ENCODE assay signal across 20 mouse cellular contexts in genomic region chr10:62892549-62893232, GRCm38 (mm10). TPM values are rescaled to one million over a fixed set of nuclear protein-coding genes. Genes with fewer than 3 reads are reported as not detected.
DNase-seq lines count a peak whose midpoint lies in the region; ATAC-seq and TF ChIP-seq lines count a peak whose summit lies in the region.
"Had no signal": no experiment of that assay in that cellular context is flagged by ENCODE, and none has a peak within 500 bp of the region (broad histone marks: within the 10 kb centered on the region; RNA-seq: fewer than 3 reads in every experiment).

No protein-coding gene starts in this region.

- TF ChIP-seq CTCF in ES-Bruce4 (IDR thresholded peaks at IDR 0.05; ENCODE audit: low read depth, low read length): no peak

- 30% methylated on average over 4 of the region's 4 CpGs for WGBS in kidney, embryonic 16.5 days
- 31% methylated on average over 4 of the region's 4 CpGs for WGBS in forebrain, embryonic 16.5 days

- peak overlapping the region; percentile 100 for H3K27ac ChIP-seq in ES-Bruce4 (ENCODE audit: insufficient read depth, low read length)
- H3K27ac ChIP-seq in kidney, embryonic 16.5 days (ENCODE audit: low read length): no peak overlapping the region
- H3K27ac ChIP-seq in forebrain, embryonic 16.5 days (ENCODE audit: low read length): no peak overlapping the region
- H3K27ac ChIP-seq: embryonic facial prominence, embryonic 13.5 days; forebrain, embryonic 13.5 days; heart, embryonic 13.5 days; hindbrain, embryonic 15.5 days had no signal

- H3K4me2 ChIP-seq in kidney, embryonic 16.5 days (replicated peaks; ENCODE audit: low read depth, low read length): no peak overlapping the region
- H3K4me2 ChIP-seq in forebrain, embryonic 16.5 days (ENCODE audit: low read length): no peak overlapping the region
- H3K4me2 ChIP-seq: embryonic facial prominence, embryonic 13.5 days; forebrain, embryonic 13.5 days; heart, embryonic 13.5 days; hindbrain, embryonic 15.5 days had no signal

- DNase-seq in 3T3-L1 (ENCODE audit: low read depth, low spot score) (peak; percentile 13), R1 (ENCODE audit: low read depth, low spot score) (peak; percentile 99)
- no peak for DNase-seq in lung, adult 18-20 months
- DNase-seq: adrenal gland, postnatal 14 days; cerebellum, adult 18-20 months; cerebellum, adult 9-11 months; cerebellum, postnatal 36 days; gastrocnemius, postnatal 10 days; heart, postnatal 36 days had no signal

- no peak for TF ChIP-seq POLR2A in ES-Bruce4 (IDR thresholded peaks at IDR 0.05; ENCODE audit: insufficient read depth, low read length)

- H3K27me3 ChIP-seq in ES-Bruce4 (ENCODE audit: control insufficient read depth, insufficient read depth, low read length, poor library complexity, severe bottlenecking): no peaks in the 10 kb centered on the region
- no peaks in the 10 kb centered on the region for H3K27me3 ChIP-seq in kidney, embryonic 16.5 days (ENCODE audit: insufficient read depth, low read length)
- H3K27me3 ChIP-seq in forebrain, embryonic 16.5 days (replicated peaks; ENCODE audit: control insufficient read depth, insufficient read depth, low read length): no peaks in the 10 kb centered on the region
- H3K27me3 ChIP-seq: embryonic facial prominence, embryonic 13.5 days; forebrain, embryonic 13.5 days; heart, embryonic 13.5 days; hindbrain, embryonic 15.5 days had no signal

- no peaks in the 10 kb centered on the region for H3K9me3 ChIP-seq in ES-Bruce4 (replicated peaks; ENCODE audit: control insufficient read depth, insufficient read depth, low read length, poor library complexity, severe bottlenecking)
- H3K9me3 ChIP-seq in kidney, embryonic 16.5 days (ENCODE audit: low read length): no peaks in the 10 kb centered on the region
- no peaks in the 10 kb centered on the region for H3K9me3 ChIP-seq in forebrain, embryonic 16.5 days (ENCODE audit: control insufficient read depth, low read length)
- H3K9me3 ChIP-seq: embryonic facial prominence, embryonic 13.5 days; forebrain, embryonic 13.5 days; heart, embryonic 13.5 days; hindbrain, embryonic 15.5 days had no signal

- H3K36me3 ChIP-seq in ES-Bruce4 (ENCODE audit: control insufficient read depth, insufficient read depth, low read length, poor library complexity, severe bottlenecking): peaks cover 17% of the 10 kb centered on the region
- no peaks in the 10 kb centered on the region for H3K36me3 ChIP-seq in kidney, embryonic 16.5 days (ENCODE audit: insufficient read depth, low read length)
- H3K36me3 ChIP-seq in forebrain, embryonic 16.5 days (ENCODE audit: control insufficient read depth, insufficient read depth): no peaks in the 10 kb centered on the region
- H3K36me3 ChIP-seq: embryonic facial prominence, embryonic 13.5 days; heart, embryonic 13.5 days; hindbrain, embryonic 15.5 days had no signal

- H3K9ac ChIP-seq in ES-Bruce4 (ENCODE audit: low read depth, poor library complexity, severe bottlenecking): peak overlapping the region; percentile 90
- no peak overlapping the region for H3K9ac ChIP-seq in kidney, embryonic 16.5 days (replicated peaks; ENCODE audit: low read length)
- H3K9ac ChIP-seq in forebrain, embryonic 16.5 days (replicated peaks; ENCODE audit: low read depth, low read length): no peak overlapping the region
- H3K9ac ChIP-seq: embryonic facial prominence, embryonic 13.5 days; forebrain, embryonic 13.5 days; heart, embryonic 13.5 days; hindbrain, embryonic 15.5 days had no signal

- TF ChIP-seq EP300 in ES-Bruce4 (IDR thresholded peaks at IDR 0.05; ENCODE audit: insufficient read depth, low read depth, low read length): peak; percentile 72; the same call in 1 of the 2 replicates

- ATAC-seq in granulocyte monocyte progenitor cell, adult 5-6 weeks (replicated peaks; ENCODE audit: poor library complexity, severe bottlenecking): peak; percentile 60; the same call in 1 of the 2 replicates
- ATAC-seq in kidney, embryonic 16.5 days (ENCODE audit: low FRiP score, low TSS enrichment): no peak
- ATAC-seq in megakaryocyte progenitor cell, adult 5-6 weeks (replicated peaks; ENCODE audit: poor library complexity): no peak
- ATAC-seq in forebrain, embryonic 16.5 days: no peak
- ATAC-seq: activated CD4-positive, CD25-positive, alpha-beta regulatory T cell, adult 4 months; forebrain, embryonic 13.5 days; intestine, embryonic 16.5 days had no signal

- H3K4me1 ChIP-seq in ES-Bruce4 (ENCODE audit: control insufficient read depth, insufficient read depth, low read length): no peaks in the 10 kb centered on the region
- H3K4me1 ChIP-seq in kidney, embryonic 16.5 days (ENCODE audit: insufficient read depth, low read length): no peaks in the 10 kb centered on the region
- H3K4me1 ChIP-seq in forebrain, embryonic 16.5 days (replicated peaks; ENCODE audit: control insufficient read depth, insufficient read depth, low read length): no peaks in the 10 kb centered on the region
- H3K4me1 ChIP-seq: embryonic facial prominence, embryonic 13.5 days; forebrain, embryonic 13.5 days; heart, embryonic 13.5 days; hindbrain, embryonic 15.5 days had no signal

- H3K4me3 ChIP-seq in ES-Bruce4 (ENCODE audit: low read depth, low read length): peak overlapping the region; percentile 100
- H3K4me3 ChIP-seq in kidney, embryonic 16.5 days (ENCODE audit: low read length): no peak overlapping the region
- no peak overlapping the region for H3K4me3 ChIP-seq in forebrain, embryonic 16.5 days (replicated peaks; ENCODE audit: low read length)
- H3K4me3 ChIP-seq: embryonic facial prominence, embryonic 13.5 days; forebrain, embryonic 13.5 days; heart, embryonic 13.5 days; hindbrain, embryonic 15.5 days had no signal

RNA-seq across cellular contexts. Expression of gene Tet1, which starts 16.1 kb away (rescaled TPM):
- 231 and 239 TPM in 2 replicates for polyA plus RNA-seq in ES-Bruce4 (2011; ENCODE audit: insufficient read depth, insufficient read length, low read depth, missing spikeins)
- 12.8 and 21.1 TPM in 2 replicates for total RNA-seq in granulocyte monocyte progenitor cell, adult 5-6 weeks (2014; fragmentation: Nextera tagmentation)
- total RNA-seq in granulocyte monocyte progenitor cell, adult 5-6 weeks (2017): 7.5 and 8.6 TPM in 2 replicates
- 23.4 and 28.4 TPM in 2 replicates for polyA plus RNA-seq in kidney, embryonic 16.5 days (2015; fragmentation: Nextera tagmentation; extraction: Ambion mirVana)
- 12.1 and 17.9 TPM in 2 replicates for total RNA-seq in megakaryocyte progenitor cell, adult 5-6 weeks (2015)
- total RNA-seq in megakaryocyte progenitor cell, adult 5-6 weeks (2017): 9.5 and 12.0 TPM in 2 replicates
- 40.4 and 41.5 TPM in 2 replicates for polyA plus RNA-seq in forebrain, embryonic 16.5 days (2015; fragmentation: Nextera tagmentation; extraction: Ambion mirVana)

RNA-seq across cellular contexts. Expression of gene Slc25a16, which starts 27.7 kb away (rescaled TPM):
- polyA plus RNA-seq in ES-Bruce4 (2011; ENCODE audit: insufficient read depth, insufficient read length, low read depth, missing spikeins): 11.3 and 11.6 TPM in 2 replicates
- 15.7 and 24.2 TPM in 2 replicates for total RNA-seq in granulocyte monocyte progenitor cell, adult 5-6 weeks (2014; fragmentation: Nextera tagmentation)
- total RNA-seq in granulocyte monocyte progenitor cell, adult 5-6 weeks (2017): 17.6 and 19.0 TPM in 2 replicates
- polyA plus RNA-seq in kidney, embryonic 16.5 days (2015; fragmentation: Nextera tagmentation; extraction: Ambion mirVana): 19.0 and 19.4 TPM in 2 replicates
- 19.3 and 21.0 TPM in 2 replicates for total RNA-seq in megakaryocyte progenitor cell, adult 5-6 weeks (2015)
- total RNA-seq in megakaryocyte progenitor cell, adult 5-6 weeks (2017): 16.6 and 18.0 TPM in 2 replicates
- 18.0 and 18.7 TPM in 2 replicates for polyA plus RNA-seq in forebrain, embryonic 16.5 days (2015; fragmentation: Nextera tagmentation; extraction: Ambion mirVana)

RNA-seq across cellular contexts. Expression of gene Dna2, which starts 54.1 kb away (rescaled TPM):
- polyA plus RNA-seq in ES-Bruce4 (2011; ENCODE audit: insufficient read depth, insufficient read length, low read depth, missing spikeins): 39.5 and 46.7 TPM in 2 replicates
- 47.2 and 65.6 TPM in 2 replicates for total RNA-seq in granulocyte monocyte progenitor cell, adult 5-6 weeks (2014; fragmentation: Nextera tagmentation)
- total RNA-seq in granulocyte monocyte progenitor cell, adult 5-6 weeks (2017): 49.5 and 51.2 TPM in 2 replicates
- 16.6 and 19.7 TPM in 2 replicates for polyA plus RNA-seq in kidney, embryonic 16.5 days (2015; fragmentation: Nextera tagmentation; extraction: Ambion mirVana)
- 42.7 and 47.7 TPM in 2 replicates for total RNA-seq in megakaryocyte progenitor cell, adult 5-6 weeks (2015)
- 49.9 and 53.8 TPM in 2 replicates for total RNA-seq in megakaryocyte progenitor cell, adult 5-6 weeks (2017)
- polyA plus RNA-seq in forebrain, embryonic 16.5 days (2015; fragmentation: Nextera tagmentation; extraction: Ambion mirVana): 6.6 and 8.8 TPM in 2 replicates

Comparison
In these comparisons a context has a peak if more than half of its experiments do, and no peak if none do; other contexts are left out.
1. DNase-seq: peak in 3T3-L1 (single experiment) and R1 (single experiment); none in lung, adult 18-20 months (0 of 2).